Mouse (Mus musculus): ENCODE measurements at regions not wholly inside any gene's neighbourhood (a gene's known extent, or its start where the extent isn't known, plus 50 kb on each side); places are given as distances from the start of the nearest gene placed in this dataset.

DNA sequence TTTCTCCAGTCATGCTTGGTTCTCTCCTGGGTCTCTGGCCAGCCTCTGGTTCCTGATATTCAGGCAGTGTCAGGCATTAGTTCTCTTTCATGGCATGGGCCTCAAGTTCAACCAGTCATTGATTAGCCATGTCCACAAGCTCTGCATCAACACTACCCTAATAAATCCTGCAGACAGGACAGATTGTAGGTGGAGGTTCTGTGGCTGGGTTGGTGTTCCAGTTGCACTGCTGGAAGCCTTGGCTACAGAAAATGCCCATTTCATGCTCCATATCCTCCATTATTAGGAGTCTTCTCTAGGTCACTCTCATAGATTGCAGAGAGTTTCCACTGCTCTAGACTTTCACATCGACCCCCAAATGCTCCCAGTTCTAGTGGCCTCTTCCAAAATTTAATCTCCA, 757.4 kb downstream of the Utrn start:
- Histone ChIP-seq H3K27me3 (ENCODE audit: control insufficient read depth, insufficient read depth, low read length) (no peaks in the 10 kb centered on the region), H3K9me3 (ENCODE audit: control insufficient read depth, low read length) (no peaks in the 10 kb centered on the region), H3K4me2 (replicated peaks; ENCODE audit: low read depth) (no peak overlapping the region), H3K36me3 (ENCODE audit: control insufficient read depth, insufficient read depth, low read length) (no peaks in the 10 kb centered on the region), H3K9ac (ENCODE audit: low read length) (no peak overlapping the region), H3K4me3 (ENCODE audit: low read depth, low read length) (no peak overlapping the region), H3K27ac (replicated peaks) (no peak overlapping the region), H3K4me1 (replicated peaks; ENCODE audit: control insufficient read depth, insufficient read depth) (no peaks in the 10 kb centered on the region)
- no peak for TF ChIP-seq EP300 (optimal IDR thresholded peaks at IDR 0.05)
- no peak for TF ChIP-seq CTCF (IDR thresholded peaks at IDR 0.05; ENCODE audit: low read depth)
- 83% methylated on average over 1 of the region's 1 CpGs for WGBS
- DNase-seq (ENCODE audit: low spot score) (no peak), ATAC-seq (ENCODE audit: low FRiP score, low TSS enrichment) (no peak)

DNA sequence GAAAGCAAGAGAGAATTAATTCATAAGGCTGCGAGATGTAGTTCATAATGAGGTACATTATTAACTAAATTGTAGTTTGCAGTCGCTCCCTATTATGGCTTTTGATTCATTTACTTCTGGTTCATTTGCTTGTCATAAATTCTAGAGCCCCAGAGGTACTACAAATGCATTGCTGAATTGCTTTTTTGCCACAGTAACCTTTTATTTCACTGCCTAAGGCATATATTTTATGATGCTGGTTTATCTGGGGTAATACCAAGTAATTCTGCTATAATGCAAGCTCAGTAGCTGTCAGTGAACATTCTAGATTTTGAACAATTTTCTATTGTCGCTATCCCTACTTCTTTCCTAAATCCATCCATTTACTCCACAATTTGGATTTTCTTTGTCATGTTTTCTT, 753.4 kb downstream of the Utrn start:
- no peak for TF ChIP-seq CTCF (IDR thresholded peaks at IDR 0.05; ENCODE audit: low read depth)
- no peak for TF ChIP-seq EP300 (optimal IDR thresholded peaks at IDR 0.05)
- no peaks in the 10 kb centered on the region for H3K27me3 ChIP-seq (ENCODE audit: control insufficient read depth, insufficient read depth, low read length)
- no peak overlapping the region for H3K27ac ChIP-seq (replicated peaks)
- 89% methylated on average over 3 of the region's 3 CpGs for WGBS
- no peak overlapping the region for H3K4me3 ChIP-seq (ENCODE audit: low read depth, low read length)
- H3K9ac ChIP-seq (ENCODE audit: low read length): no peak overlapping the region
- ATAC-seq (ENCODE audit: low FRiP score, low TSS enrichment) (no peak), DNase-seq (ENCODE audit: low spot score) (no peak)
- no peak overlapping the region for H3K4me2 ChIP-seq (replicated peaks; ENCODE audit: low read depth)
- H3K36me3 ChIP-seq (ENCODE audit: control insufficient read depth, insufficient read depth, low read length): no peaks in the 10 kb centered on the region
- H3K4me1 ChIP-seq (replicated peaks; ENCODE audit: control insufficient read depth, insufficient read depth): no peaks in the 10 kb centered on the region
- no peaks in the 10 kb centered on the region for H3K9me3 ChIP-seq (ENCODE audit: control insufficient read depth, low read length)

- H3K9ac ChIP-seq (ENCODE audit: low read length): no peak overlapping the region
- TF ChIP-seq EP300 (optimal IDR thresholded peaks at IDR 0.05) (no peak), CTCF (IDR thresholded peaks at IDR 0.05; ENCODE audit: low read depth) (no peak)
- no peaks in the 10 kb centered on the region for H3K27me3 ChIP-seq (ENCODE audit: control insufficient read depth, insufficient read depth, low read length)
- H3K27ac ChIP-seq (replicated peaks): no peak overlapping the region
- no peaks in the 10 kb centered on the region for H3K36me3 ChIP-seq (ENCODE audit: control insufficient read depth, insufficient read depth, low read length)
- DNase-seq (ENCODE audit: low spot score): no peak
- no peak overlapping the region for H3K4me3 ChIP-seq (ENCODE audit: low read depth, low read length)
- no peaks in the 10 kb centered on the region for H3K4me1 ChIP-seq (replicated peaks; ENCODE audit: control insufficient read depth, insufficient read depth)
- ATAC-seq (ENCODE audit: low FRiP score, low TSS enrichment): no peak
- WGBS: 52% methylated on average over 6 of the region's 6 CpGs
- no peaks in the 10 kb centered on the region for H3K9me3 ChIP-seq (ENCODE audit: control insufficient read depth, low read length)
- no peak overlapping the region for H3K4me2 ChIP-seq (replicated peaks; ENCODE audit: low read depth)
Observed at GRCm38 (mm10) chr10:12116662-12117303, 752.4 kb downstream of the Utrn start.

DNA sequence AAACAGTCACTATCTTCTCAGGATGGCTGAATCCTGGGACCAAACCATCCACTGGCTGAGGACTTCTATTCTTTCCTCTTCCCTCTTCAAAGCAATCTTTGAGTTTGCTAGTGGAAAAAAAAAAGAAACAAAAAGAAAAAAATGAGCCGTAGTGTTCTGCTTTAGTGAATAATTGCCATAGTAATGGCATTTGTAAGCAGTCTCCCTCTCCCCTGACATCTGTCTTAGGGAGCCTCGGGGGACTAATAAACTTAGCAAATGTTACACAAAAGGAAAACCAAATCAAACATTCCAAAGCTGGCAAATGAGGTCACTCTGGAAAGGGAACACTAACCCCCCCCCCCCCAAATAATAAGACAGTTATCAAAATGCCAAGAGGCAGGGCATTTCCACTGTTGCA, 744.9 kb downstream of the Utrn start:
- H3K36me3 ChIP-seq (ENCODE audit: control insufficient read depth, insufficient read depth, low read length): no peaks in the 10 kb centered on the region
- WGBS: 19% methylated on average over 2 of the region's 2 CpGs
- no peak overlapping the region for H3K4me2 ChIP-seq (replicated peaks; ENCODE audit: low read depth)
- TF ChIP-seq CTCF (IDR thresholded peaks at IDR 0.05; ENCODE audit: low read depth) (no peak), EP300 (optimal IDR thresholded peaks at IDR 0.05) (no peak)
- no peak overlapping the region for H3K9ac ChIP-seq (ENCODE audit: low read length)
- no peak overlapping the region for H3K4me3 ChIP-seq (ENCODE audit: low read depth, low read length)
- no peaks in the 10 kb centered on the region for H3K27me3 ChIP-seq (ENCODE audit: control insufficient read depth, insufficient read depth, low read length)
- DNase-seq (ENCODE audit: low spot score) (no peak), ATAC-seq (ENCODE audit: low FRiP score, low TSS enrichment) (no peak)
- no peak overlapping the region for H3K27ac ChIP-seq (replicated peaks)
- no peaks in the 10 kb centered on the region for H3K9me3 ChIP-seq (ENCODE audit: control insufficient read depth, low read length)
- no peaks in the 10 kb centered on the region for H3K4me1 ChIP-seq (replicated peaks; ENCODE audit: control insufficient read depth, insufficient read depth)

DNA sequence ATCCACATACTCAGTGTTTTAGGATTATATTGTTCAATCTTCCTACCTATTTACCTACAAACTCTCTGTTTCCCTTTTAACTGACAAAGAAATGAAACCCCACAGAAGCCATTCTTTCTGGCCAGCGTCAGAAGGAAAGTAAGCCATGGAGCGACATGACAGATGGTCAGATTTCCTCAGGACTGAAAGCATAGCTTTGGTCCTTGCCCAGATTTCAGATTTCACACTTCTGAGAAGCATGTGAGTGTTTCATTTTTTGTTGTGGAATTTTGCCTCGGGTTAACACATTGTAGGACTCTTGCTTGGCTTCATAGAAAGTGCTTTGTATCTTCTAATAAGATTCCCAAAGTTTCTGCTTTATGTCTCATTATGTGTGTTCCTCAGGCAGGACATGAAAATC, 739.7 kb downstream of the Utrn start:
- DNase-seq (ENCODE audit: low spot score) (no peak), ATAC-seq (ENCODE audit: low FRiP score, low TSS enrichment) (no peak)
- H3K27me3 ChIP-seq (ENCODE audit: control insufficient read depth, insufficient read depth, low read length): no peaks in the 10 kb centered on the region
- no peaks in the 10 kb centered on the region for H3K36me3 ChIP-seq (ENCODE audit: control insufficient read depth, insufficient read depth, low read length)
- TF ChIP-seq CTCF (IDR thresholded peaks at IDR 0.05; ENCODE audit: low read depth): no peak
- TF ChIP-seq EP300 (optimal IDR thresholded peaks at IDR 0.05): no peak
- H3K4me2 ChIP-seq (replicated peaks; ENCODE audit: low read depth): no peak overlapping the region
- WGBS: 45% methylated on average over 3 of the region's 3 CpGs
- H3K4me1 ChIP-seq (replicated peaks; ENCODE audit: control insufficient read depth, insufficient read depth): no peaks in the 10 kb centered on the region
- no peaks in the 10 kb centered on the region for H3K9me3 ChIP-seq (ENCODE audit: control insufficient read depth, low read length)
- no peak overlapping the region for H3K4me3 ChIP-seq (ENCODE audit: low read depth, low read length)
- no peak overlapping the region for H3K9ac ChIP-seq (ENCODE audit: low read length)
- H3K27ac ChIP-seq (replicated peaks): no peak overlapping the region

DNA sequence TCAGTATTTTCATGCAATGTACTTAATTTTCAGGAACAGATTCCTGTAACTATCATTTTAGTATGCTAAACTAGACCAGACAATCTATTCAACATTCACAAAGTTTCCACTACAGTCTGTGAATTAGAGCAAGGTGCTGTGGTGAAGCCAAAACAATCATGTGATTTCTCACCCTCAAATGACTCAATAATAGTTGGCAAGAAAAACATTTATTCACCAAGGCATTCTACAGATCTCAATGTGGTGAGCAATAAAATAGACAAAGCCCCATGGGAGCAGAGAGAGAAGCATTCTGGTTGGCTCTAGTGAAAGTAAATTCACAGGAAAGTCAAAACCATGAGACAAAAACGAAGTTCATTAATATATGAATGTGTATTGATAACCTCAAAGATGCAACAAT, 724.5 kb downstream of the Utrn start:
- Histone ChIP-seq H3K4me2 (replicated peaks; ENCODE audit: low read depth) (no peak overlapping the region), H3K36me3 (ENCODE audit: control insufficient read depth, insufficient read depth, low read length) (no peaks in the 10 kb centered on the region), H3K4me1 (replicated peaks; ENCODE audit: control insufficient read depth, insufficient read depth) (no peaks in the 10 kb centered on the region), H3K27ac (replicated peaks) (no peak overlapping the region), H3K9me3 (ENCODE audit: control insufficient read depth, low read length) (no peaks in the 10 kb centered on the region), H3K9ac (ENCODE audit: low read length) (no peak overlapping the region), H3K27me3 (ENCODE audit: control insufficient read depth, insufficient read depth, low read length) (no peaks in the 10 kb centered on the region), H3K4me3 (ENCODE audit: low read depth, low read length) (no peak overlapping the region)
- 48% methylated on average over 1 of the region's 1 CpGs for WGBS
- DNase-seq (ENCODE audit: low spot score) (no peak), ATAC-seq (ENCODE audit: low FRiP score, low TSS enrichment) (no peak)
- TF ChIP-seq CTCF (IDR thresholded peaks at IDR 0.05; ENCODE audit: low read depth) (no peak), EP300 (optimal IDR thresholded peaks at IDR 0.05) (no peak)

Data from stomach, postnatal 0 days (tissue).